In the genomic region with DNA sequence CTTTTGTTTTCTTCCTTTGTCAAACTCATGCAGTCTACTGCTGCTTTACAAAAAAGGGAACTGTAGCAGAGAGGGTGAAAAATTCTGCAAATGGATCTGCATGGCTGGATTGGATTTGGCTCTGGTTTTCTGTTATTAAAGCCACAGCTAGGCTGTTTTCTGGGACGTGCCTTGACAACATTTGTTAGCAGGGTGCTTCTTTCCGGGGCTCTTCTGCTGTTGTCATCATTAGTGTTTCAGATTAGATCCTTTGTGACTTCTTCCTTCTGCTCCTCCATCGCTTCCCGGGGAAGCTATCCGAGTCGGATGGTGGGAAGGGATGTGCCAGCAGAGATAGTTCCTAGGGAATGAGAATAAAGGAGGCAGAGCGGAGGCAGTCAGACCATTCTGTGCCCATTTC, we compare ENCODE assay signal across 12 mouse cellular contexts. TPM values are rescaled to one million over a fixed set of nuclear protein-coding genes. Genes with fewer than 3 reads are reported as not detected.
DNase-seq lines count a peak whose midpoint lies in the region; ATAC-seq lines count a peak whose summit lies in the region.
"Had no signal": no experiment of that assay in that cellular context is flagged by ENCODE, and none has a peak within 500 bp of the region (broad histone marks: within the 10 kb centered on the region; RNA-seq: fewer than 3 reads in every experiment).

No protein-coding gene starts in this region.

- H3K9ac ChIP-seq in neural tube, embryonic 12.5 days: 0 out of 2 replicates have a peak overlapping the region, but pooled peaks have one; percentile 21
- H3K9ac ChIP-seq in forebrain, embryonic 12.5 days: peak overlapping the region; percentile 48; the same call in 1 of the 2 replicates
- peak overlapping the region; percentile 71 for H3K9ac ChIP-seq in hindbrain, embryonic 14.5 days
- peak overlapping the region; percentile 48; the same call in 1 of the 2 replicates for H3K9ac ChIP-seq in neural tube, embryonic 14.5 days (replicated peaks; ENCODE audit: low read depth, low read length)
- H3K9ac ChIP-seq: kidney, embryonic 15.5 days; liver, embryonic 15.5 days had no signal

- intact Hi-C loops in heart, postnatal 36 days (cut with DNase I): no loop called here

- H3K4me3 ChIP-seq in neural tube, embryonic 12.5 days: no peak overlapping the region
- peak overlapping the region; percentile 11 for H3K4me3 ChIP-seq in forebrain, embryonic 12.5 days (replicated peaks)
- H3K4me3 ChIP-seq in hindbrain, embryonic 14.5 days (replicated peaks; ENCODE audit: low read length): peak overlapping the region; percentile 38
- H3K4me3 ChIP-seq in neural tube, embryonic 14.5 days (ENCODE audit: low read depth, low read length): peak overlapping the region; percentile 20
- H3K4me3 ChIP-seq: kidney, embryonic 15.5 days; liver, embryonic 15.5 days had no signal

- 76% methylated on average over 7 of the region's 7 CpGs for WGBS in neural tube, embryonic 12.5 days
- WGBS in forebrain, embryonic 12.5 days: 30% methylated on average over 7 of the region's 7 CpGs
- WGBS in hindbrain, embryonic 14.5 days: 23% methylated on average over 7 of the region's 7 CpGs
- 38% methylated on average over 7 of the region's 7 CpGs for WGBS in neural tube, embryonic 14.5 days

- 0 out of 2 replicates have a peak, but pooled peaks cover 4% of the 10 kb centered on the region for H3K36me3 ChIP-seq in neural tube, embryonic 12.5 days
- H3K36me3 ChIP-seq in forebrain, embryonic 12.5 days (replicated peaks): peaks cover 5% of the 10 kb centered on the region; the same call in 1 of the 2 replicates
- H3K36me3 ChIP-seq in hindbrain, embryonic 14.5 days (replicated peaks; ENCODE audit: control insufficient read depth, insufficient read depth): peaks cover 9% of the 10 kb centered on the region; the same call in 1 of the 2 replicates
- no peaks in the 10 kb centered on the region for H3K36me3 ChIP-seq in neural tube, embryonic 14.5 days (ENCODE audit: control insufficient read depth, insufficient read depth, low read length)
- H3K36me3 ChIP-seq: kidney, embryonic 15.5 days; liver, embryonic 15.5 days had no signal

- no peaks in the 10 kb centered on the region for H3K27me3 ChIP-seq in neural tube, embryonic 12.5 days (replicated peaks)
- H3K27me3 ChIP-seq in forebrain, embryonic 12.5 days: no peaks in the 10 kb centered on the region
- no peaks in the 10 kb centered on the region for H3K27me3 ChIP-seq in hindbrain, embryonic 14.5 days (ENCODE audit: control insufficient read depth, insufficient read depth, low read length)
- no peaks in the 10 kb centered on the region for H3K27me3 ChIP-seq in neural tube, embryonic 14.5 days (ENCODE audit: control insufficient read depth, insufficient read depth, low read length)
- H3K27me3 ChIP-seq: kidney, embryonic 15.5 days; liver, embryonic 15.5 days had no signal

- no peak for DNase-seq in neural tube, embryonic 10.5 days (ENCODE audit: extremely low spot score, low spot score)
- no peak for DNase-seq in hindbrain, embryonic 14.5 days (ENCODE audit: low spot score)
- no peak for DNase-seq in gastrocnemius, postnatal 4 days (ENCODE audit: low spot score in 2 of 2)
- DNase-seq in heart, postnatal 36 days: no peak
- DNase-seq in spleen, postnatal 4 days (ENCODE audit: low spot score in 2 of 2): no peak
- DNase-seq: cerebellum, postnatal 25 days; heart, postnatal 4 days had no signal

- no peaks in the 10 kb centered on the region for H3K9me3 ChIP-seq in neural tube, embryonic 12.5 days
- H3K9me3 ChIP-seq in forebrain, embryonic 12.5 days: no peaks in the 10 kb centered on the region
- no peaks in the 10 kb centered on the region for H3K9me3 ChIP-seq in hindbrain, embryonic 14.5 days (ENCODE audit: control insufficient read depth, low read length)
- no peaks in the 10 kb centered on the region for H3K9me3 ChIP-seq in neural tube, embryonic 14.5 days (ENCODE audit: control insufficient read depth, low read length)
- H3K9me3 ChIP-seq: kidney, embryonic 15.5 days; liver, embryonic 15.5 days had no signal

- no peak for ATAC-seq in neural tube, embryonic 12.5 days (ENCODE audit: low FRiP score, low read depth)
- no peak; the same call in 1 of the 2 replicates for ATAC-seq in forebrain, embryonic 12.5 days (ENCODE audit: low FRiP score)
- ATAC-seq in hindbrain, embryonic 14.5 days (ENCODE audit: low FRiP score): no peak
- no peak for ATAC-seq in neural tube, embryonic 14.5 days (ENCODE audit: low read depth)

- peaks cover 25% of the 10 kb centered on the region for H3K4me1 ChIP-seq in neural tube, embryonic 12.5 days
- peaks cover 39% of the 10 kb centered on the region for H3K4me1 ChIP-seq in forebrain, embryonic 12.5 days
- H3K4me1 ChIP-seq in hindbrain, embryonic 14.5 days (replicated peaks; ENCODE audit: control insufficient read depth, insufficient read depth, low read length): peaks cover 40% of the 10 kb centered on the region
- H3K4me1 ChIP-seq in neural tube, embryonic 14.5 days (ENCODE audit: control insufficient read depth, insufficient read depth, low read length): peaks cover 29% of the 10 kb centered on the region; the same call in 1 of the 2 replicates
- H3K4me1 ChIP-seq: liver, embryonic 15.5 days had no signal

- peak overlapping the region; percentile 35 for H3K4me2 ChIP-seq in neural tube, embryonic 12.5 days (replicated peaks)
- peak overlapping the region; percentile 48 for H3K4me2 ChIP-seq in forebrain, embryonic 12.5 days
- H3K4me2 ChIP-seq in hindbrain, embryonic 14.5 days (replicated peaks): peak overlapping the region; percentile 55
- peak overlapping the region; percentile 38 for H3K4me2 ChIP-seq in neural tube, embryonic 14.5 days (ENCODE audit: low read depth, low read length)
- H3K4me2 ChIP-seq: kidney, embryonic 15.5 days; liver, embryonic 15.5 days had no signal

- 0 out of 2 replicates have a peak overlapping the region, but pooled peaks have one; percentile 20 for H3K27ac ChIP-seq in neural tube, embryonic 12.5 days
- H3K27ac ChIP-seq in forebrain, embryonic 12.5 days: peak overlapping the region; percentile 86
- H3K27ac ChIP-seq in hindbrain, embryonic 14.5 days: peak overlapping the region; percentile 89
- H3K27ac ChIP-seq in neural tube, embryonic 14.5 days (ENCODE audit: low read depth, low read length): peak overlapping the region; percentile 77
- H3K27ac ChIP-seq: kidney, embryonic 15.5 days; liver, embryonic 15.5 days had no signal

RNA-seq across cellular contexts. Expression of gene Evl, which starts 51.8 kb away (rescaled TPM):
- polyA plus RNA-seq in neural tube, embryonic 12.5 days (2016; fragmentation: Nextera tagmentation; extraction: Ambion mirVana): 151 and 156 TPM in 2 replicates
- 121 and 124 TPM in 2 replicates for polyA plus RNA-seq in forebrain, embryonic 12.5 days (2016; fragmentation: Nextera tagmentation; extraction: Ambion mirVana)
- polyA plus RNA-seq in hindbrain, embryonic 14.5 days (2014; fragmentation: Nextera tagmentation; extraction: Ambion mirVana): 243 and 270 TPM in 2 replicates
- polyA plus RNA-seq in neural tube, embryonic 14.5 days (2014; fragmentation: Nextera tagmentation; extraction: Ambion mirVana): 252 and 265 TPM in 2 replicates
- total RNA-seq in gastrocnemius, postnatal 4 days (2021): 10 to 100 TPM; 77.1 to 80.7 TPM
- total RNA-seq in heart, postnatal 36 days (2021): 10 to 100 TPM; 46.8 to 48.7 TPM

Comparison
In these comparisons a context has a peak if more than half of its experiments do, and no peak if none do; other contexts are left out.
1. H3K27ac ChIP-seq: peak in every context shown above with its lines; median percentile 89 in hindbrain, embryonic 14.5 days; 86 in forebrain, embryonic 12.5 days; 77 in neural tube, embryonic 14.5 days; 20 in neural tube, embryonic 12.5 days.
2. H3K9ac ChIP-seq: peak in every context shown above with its lines; median percentile 71 in hindbrain, embryonic 14.5 days; 48 in forebrain, embryonic 12.5 days; 48 in neural tube, embryonic 14.5 days; 21 in neural tube, embryonic 12.5 days.